Mouse (Mus musculus) hindbrain, embryonic 12.5 days (tissue): Measurements from ENCODE around the gene Pinlyp. TPM values are rescaled to one million over a fixed set of nuclear protein-coding genes. Genes with fewer than 3 reads are reported as not detected.
"Not testable (repeated sequence)": the region's sequence is repeated elsewhere in the genome, so short reads cannot be mapped to it uniquely, and the experiment has no call there.

Experiments used
- ATAC-seq: fragments of 200-750 bp; cut with Nextera tagmentation; 2 replicates; pipeline ENCODE4 v1.8.0; 2017; ENCODE audit warnings: moderate TSS enrichment; ENCODE audit not compliant: low FRiP score
- H3K27ac ChIP-seq: fragments of 300-500 bp; sonication (generic); 2 replicates; pipeline ENCODE4 v1.5.1; 2016; ENCODE audit warnings: mild to moderate bottlenecking
- H3K27me3 ChIP-seq: fragments of 300-500 bp; sonication (generic); 2 replicates; pipeline ENCODE4 v1.6.1; 2016; ENCODE audit warnings: mild to moderate bottlenecking
- H3K36me3 ChIP-seq: fragments of 300-500 bp; sonication (generic); 2 replicates; pipeline ENCODE4 v1.6.1; 2016; ENCODE audit warnings: mild to moderate bottlenecking
- H3K4me1 ChIP-seq: fragments of 300-500 bp; sonication (generic); 2 replicates; pipeline ENCODE4 v1.6.1; 2016
- H3K4me2 ChIP-seq: fragments of 300-500 bp; sonication (generic); replicated peaks from 2 replicates; pipeline ENCODE4 v1.6.1; 2016; ENCODE audit warnings: mild to moderate bottlenecking
- H3K4me3 ChIP-seq: fragments of 300-500 bp; sonication (generic); 2 replicates; pipeline ENCODE4 v1.5.1; 2016; ENCODE audit warnings: mild to moderate bottlenecking
- H3K9ac ChIP-seq: fragments of 300-500 bp; sonication (generic); 2 replicates; pipeline ENCODE4 v1.6.1; 2016; ENCODE audit warnings: mild to moderate bottlenecking, moderate library complexity
- H3K9me3 ChIP-seq: fragments of 300-500 bp; sonication (generic); replicated peaks from 2 replicates; pipeline ENCODE4 v1.6.1; 2016; ENCODE audit warnings: mild to moderate bottlenecking
- WGBS: fragments of 180-500 bp; shearing (Covaris S2); methylation state at CpG from one replicate; pipeline ENCODE4 v1.1.7; 2016; 5-methylcytosine and 5-hydroxymethylcytosine counted together
- polyA plus RNA-seq: library from polyadenylated mRNA; unstranded; fragments of >200 nt; fragmentation: Nextera tagmentation; extraction: Ambion mirVana; gene quantifications from 2 replicates; pipeline ENCODE4 v1.2.1, GENCODE M21; 2016

Pinlyp gene
- polyA plus RNA-seq, 1 experiment from 2014 or later, result not detected

DNA sequence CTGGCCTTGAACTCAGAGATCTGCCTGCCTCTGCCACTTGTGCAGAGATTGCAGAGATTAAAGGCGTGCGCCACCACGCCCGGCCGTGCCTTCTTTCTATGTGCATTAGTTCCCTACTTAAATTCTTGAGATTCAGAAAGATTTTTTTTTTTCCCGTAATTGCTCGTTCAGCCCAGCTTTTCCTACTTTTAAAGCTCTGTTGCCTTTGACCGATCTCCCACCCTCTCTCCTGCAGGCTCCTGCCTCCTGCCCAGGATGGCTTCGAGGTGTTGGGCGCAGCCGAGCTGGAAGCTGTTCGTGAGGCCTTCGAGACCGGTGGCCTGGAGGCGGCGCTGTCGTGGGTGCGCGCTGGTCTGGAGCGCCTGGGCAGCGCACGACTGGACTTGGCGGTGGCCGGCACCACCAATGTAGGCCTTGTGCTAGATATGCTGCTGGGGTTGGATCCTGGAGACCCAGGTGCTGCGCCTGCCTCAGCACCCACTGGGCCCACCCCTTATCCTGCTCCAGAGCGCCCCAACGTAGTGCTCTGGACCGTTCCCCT is 12.8 kb downstream of the Pinlyp start:
- Histone ChIP-seq H3K9me3 (no peaks in the 10 kb centered on the region), H3K36me3 (peaks cover 38% of the 10 kb centered on the region), H3K4me2 (0 out of 2 replicates have a peak overlapping the region, but pooled peaks have one; percentile 35), H3K27me3 (peaks cover 19% of the 10 kb centered on the region), H3K9ac (peak overlapping the region; percentile 47; the same call in 1 of the 2 replicates), H3K27ac (no peak overlapping the region), H3K4me3 (peak overlapping the region; percentile 9; the same call in 1 of the 2 replicates), H3K4me1 (peaks cover 41% of the 10 kb centered on the region)
- no peak for ATAC-seq
- WGBS, result 66% methylated on average over 28 of the region's 28 CpGs

DNA sequence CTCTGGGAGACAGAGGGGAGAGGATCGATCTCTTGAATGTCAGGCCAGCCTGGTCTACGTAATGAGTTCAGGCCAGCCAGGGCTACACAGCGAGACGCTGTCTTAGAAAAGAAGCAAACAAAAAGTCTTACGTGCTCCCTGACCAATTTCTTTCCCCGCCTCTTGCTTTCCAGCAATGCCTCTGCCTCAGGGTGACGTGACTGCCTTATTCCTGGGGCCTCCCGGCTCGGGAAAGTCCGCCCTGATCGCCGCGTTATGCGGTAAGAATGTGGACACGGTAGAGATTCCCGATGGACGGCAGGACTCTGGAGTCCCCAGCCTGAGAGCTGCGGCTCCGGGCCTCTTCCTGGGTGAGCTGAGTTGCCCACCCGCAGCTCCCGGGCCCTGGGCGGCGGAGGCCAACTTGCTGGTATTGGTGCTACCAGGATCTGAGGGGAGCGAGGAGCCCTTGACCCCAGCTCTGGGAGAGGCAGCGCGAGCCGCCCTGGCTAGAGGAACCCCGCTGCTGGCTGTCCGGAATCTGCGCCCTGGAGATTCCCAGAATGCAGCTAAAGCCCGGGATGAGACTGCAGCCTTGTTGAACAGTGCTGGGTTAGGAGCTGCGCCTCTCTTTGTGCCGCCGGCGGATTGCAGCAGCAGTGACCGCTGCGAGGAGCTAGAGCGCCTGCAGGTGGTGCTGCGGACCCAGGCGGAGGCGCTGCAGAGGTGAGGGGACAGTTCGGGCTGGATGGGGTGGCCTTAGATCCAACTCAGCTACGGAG is 14.5 kb downstream of the Pinlyp start:
- Histone ChIP-seq H3K4me2 (peak overlapping the region; percentile 91), H3K4me1 (peaks cover 40% of the 10 kb centered on the region), H3K4me3 (peak overlapping the region; percentile 71), H3K9me3 (no peaks in the 10 kb centered on the region), H3K27me3 (peaks cover 19% of the 10 kb centered on the region), H3K27ac (peak overlapping the region; percentile 88), H3K9ac (peak overlapping the region; percentile 93), H3K36me3 (peaks cover 35% of the 10 kb centered on the region)
- peak; percentile 71 for ATAC-seq
- under 1% methylated on average over 43 of the region's 43 CpGs for WGBS

DNA sequence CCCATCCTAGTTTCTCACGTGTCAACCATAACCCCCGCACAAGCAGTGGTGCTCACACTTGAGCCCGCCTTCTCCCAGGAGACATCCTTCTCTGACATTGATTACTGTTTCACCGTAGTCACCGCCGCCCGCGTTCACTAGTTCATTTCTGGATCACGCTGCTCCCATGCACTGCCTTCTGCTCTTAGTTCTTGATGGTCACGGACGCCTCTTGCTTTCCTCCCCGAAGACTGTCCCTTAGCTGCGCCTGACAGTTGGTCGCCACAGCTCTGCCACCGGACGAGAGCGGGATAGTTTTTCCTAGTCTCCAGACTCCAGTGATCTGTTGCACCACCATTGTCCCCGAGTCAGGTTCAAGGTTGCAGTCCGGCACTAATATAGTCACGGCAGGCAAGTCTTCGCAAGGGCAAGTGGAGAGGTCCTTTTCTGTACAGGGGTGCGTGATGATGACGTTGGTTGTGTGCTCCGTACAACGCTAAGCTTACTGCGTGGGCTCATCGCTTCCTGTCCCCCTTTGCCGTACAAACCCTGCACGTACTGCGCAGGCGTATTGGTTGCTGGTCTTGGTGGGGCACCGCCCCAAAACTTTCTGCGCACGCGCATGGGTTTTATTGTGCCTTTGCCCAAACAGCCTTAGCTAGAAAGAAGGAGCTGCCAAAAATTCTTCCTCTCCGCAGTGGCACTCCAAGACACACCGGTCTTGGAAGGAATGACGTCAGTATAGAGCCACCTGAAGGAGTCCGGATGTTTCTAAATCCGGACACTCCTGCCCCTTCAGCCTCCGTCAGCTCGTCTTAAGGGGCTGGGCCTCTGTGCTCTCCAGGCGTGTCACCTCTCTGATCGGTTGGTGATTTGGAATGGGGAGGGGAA is 15.6 kb downstream of the Pinlyp start, which contains the start of gene Irgq:
Irgq (plus strand) TSS at position 628 of the 870 bp plus-strand sequence.
- H3K4me2 ChIP-seq, result peak within 1 kb of the TSS; percentile 91
- under 1% methylated on average over 44 of the region's 44 CpGs for WGBS
- peak within 1 kb of the TSS; percentile 93 for H3K9ac ChIP-seq
- ATAC-seq, result peak; percentile 93
- peak within 1 kb of the TSS; percentile 71 for H3K4me3 ChIP-seq
- peaks cover 19% of the 10 kb centered on the region for H3K27me3 ChIP-seq
- peaks cover 40% of the 10 kb centered on the region for H3K4me1 ChIP-seq
- H3K9me3 ChIP-seq, result no peaks in the 10 kb centered on the region
- H3K27ac ChIP-seq, result peak within 1 kb of the TSS; percentile 88
- peaks cover 24% of the 10 kb centered on the region for H3K36me3 ChIP-seq

DNA sequence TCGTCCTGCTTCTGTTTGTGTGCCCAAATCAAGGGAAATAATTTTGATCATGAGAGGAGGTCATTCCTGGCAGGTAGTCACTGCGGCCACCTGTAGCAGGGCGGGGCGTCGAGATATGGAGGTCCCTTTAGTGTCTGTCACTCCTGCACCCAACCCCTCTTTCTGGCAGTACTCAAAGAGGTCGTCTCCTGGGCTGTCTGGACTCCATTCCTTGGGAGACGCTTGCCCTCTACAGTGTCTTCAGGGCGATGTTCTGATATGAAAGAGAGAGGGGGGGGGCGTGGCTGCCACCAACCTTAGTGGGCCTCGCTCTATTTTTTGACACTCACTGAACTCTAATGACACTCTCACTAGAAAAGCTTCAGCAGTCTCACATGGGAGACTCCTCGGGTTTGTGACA is 16.3 kb downstream of the Pinlyp start:
- no peak for ATAC-seq
- 57% methylated on average over 11 of the region's 11 CpGs for WGBS
- H3K4me1 ChIP-seq, result peaks cover 35% of the 10 kb centered on the region
- peak overlapping the region; percentile 72; the same call in 1 of the 2 replicates for H3K27ac ChIP-seq
- peaks cover 19% of the 10 kb centered on the region for H3K27me3 ChIP-seq
- H3K4me2 ChIP-seq, result peak overlapping the region; percentile 91
- H3K36me3 ChIP-seq, result peaks cover 17% of the 10 kb centered on the region
- H3K4me3 ChIP-seq, result peak overlapping the region; percentile 71
- no peaks in the 10 kb centered on the region for H3K9me3 ChIP-seq
- peak overlapping the region; percentile 93 for H3K9ac ChIP-seq

DNA sequence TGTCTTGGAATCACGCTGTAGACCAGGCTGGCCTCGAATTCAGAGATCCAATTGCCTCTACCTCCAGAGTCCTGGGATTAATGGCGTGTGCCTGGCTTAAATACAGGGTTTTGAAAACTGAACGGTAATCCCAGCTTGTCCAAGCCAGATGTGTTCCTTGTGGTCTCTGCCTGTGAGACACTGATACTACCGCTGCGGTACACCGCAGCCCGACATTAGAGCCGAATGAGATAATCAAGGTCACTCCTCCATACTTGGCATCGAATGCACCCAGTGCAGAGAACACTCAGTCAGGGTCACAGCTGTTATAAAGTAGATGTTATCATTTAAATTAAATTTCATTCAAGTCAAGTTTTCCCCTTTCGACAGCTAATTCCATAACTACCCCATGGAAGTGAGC is 17.1 kb downstream of the Pinlyp start:
- ATAC-seq, result no peak
- H3K4me2 ChIP-seq, result 0 out of 2 replicates have a peak overlapping the region, but pooled peaks have one; percentile 91
- no peak overlapping the region for H3K4me3 ChIP-seq
- peaks cover 14% of the 10 kb centered on the region for H3K27me3 ChIP-seq
- H3K9me3 ChIP-seq, result no peaks in the 10 kb centered on the region
- peaks cover 28% of the 10 kb centered on the region for H3K4me1 ChIP-seq
- peaks cover 9% of the 10 kb centered on the region for H3K36me3 ChIP-seq
- WGBS, result 94% methylated on average over 11 of the region's 11 CpGs
- 0 out of 2 replicates have a peak overlapping the region, but pooled peaks have one; percentile 14 for H3K9ac ChIP-seq
- no peak overlapping the region for H3K27ac ChIP-seq

DNA sequence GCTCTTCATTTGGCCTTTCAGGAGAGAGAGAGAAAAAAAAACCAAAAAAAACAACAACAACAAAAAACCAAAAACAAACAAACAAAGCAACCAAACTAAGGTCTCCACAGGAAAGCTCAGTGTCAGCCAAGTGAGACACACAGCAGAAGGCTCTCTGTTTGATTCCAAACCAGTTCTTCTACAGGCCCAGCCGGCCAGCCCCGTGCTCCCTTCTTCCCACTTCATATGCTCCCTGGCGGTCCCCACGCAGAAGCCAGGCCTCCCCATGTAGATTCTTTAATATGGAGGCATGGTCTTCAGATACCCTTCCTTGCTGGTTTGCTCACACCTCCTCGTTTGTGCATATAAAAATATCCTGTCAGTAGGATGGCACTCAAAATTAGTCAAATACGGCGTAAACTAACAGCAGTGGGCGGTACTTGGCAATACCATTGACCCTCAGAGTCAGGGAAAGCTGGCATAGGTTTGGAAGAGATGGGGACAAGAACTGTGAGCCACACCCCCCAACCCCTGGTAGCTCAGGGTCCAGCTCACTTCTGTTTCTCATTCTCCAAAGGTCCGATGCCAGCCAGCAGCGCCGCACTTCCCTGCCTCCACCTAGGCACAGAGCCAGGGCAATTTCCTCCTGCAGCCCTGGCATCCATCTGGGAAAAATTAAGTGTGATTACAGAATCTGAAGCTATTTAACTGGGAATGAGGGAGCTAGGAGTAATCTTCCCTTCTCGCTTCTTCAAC is 20.1 kb downstream of the Pinlyp start:
- H3K36me3 ChIP-seq, result no peaks in the 10 kb centered on the region
- H3K9ac ChIP-seq, result no peak overlapping the region
- no peak overlapping the region for H3K4me2 ChIP-seq
- ATAC-seq, result no peak
- no peak overlapping the region for H3K4me3 ChIP-seq
- no peaks in the 10 kb centered on the region for H3K9me3 ChIP-seq
- no peaks in the 10 kb centered on the region for H3K27me3 ChIP-seq
- WGBS, result 89% methylated on average over 12 of the region's 12 CpGs
- H3K27ac ChIP-seq, result no peak overlapping the region
- H3K4me1 ChIP-seq, result peaks cover 8% of the 10 kb centered on the region

DNA sequence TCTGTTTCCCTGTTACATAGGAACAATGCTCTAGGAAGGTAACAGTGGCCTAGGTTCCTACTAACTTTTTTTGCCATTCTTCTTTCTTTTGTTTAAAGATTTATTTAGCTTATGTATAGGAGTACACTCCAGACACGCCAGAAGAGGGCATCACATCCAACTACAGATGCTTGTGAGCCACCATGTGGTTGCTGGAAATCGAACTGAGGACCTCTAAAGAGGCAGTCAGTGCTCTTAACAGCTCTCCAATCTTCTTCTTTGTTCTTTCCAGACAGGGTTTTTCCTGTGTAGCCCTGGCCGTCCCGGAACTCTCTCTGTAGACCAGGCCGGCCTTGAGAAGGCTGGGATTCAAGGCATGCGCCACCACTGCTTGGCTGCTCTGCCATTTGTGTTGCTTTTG is 20.9 kb downstream of the Pinlyp start:
- ATAC-seq, result no peak
- Histone ChIP-seq H3K27ac (no peak overlapping the region), H3K9ac (no peak overlapping the region), H3K36me3 (no peaks in the 10 kb centered on the region), H3K27me3 (no peaks in the 10 kb centered on the region), H3K9me3 (no peaks in the 10 kb centered on the region), H3K4me3 (no peak overlapping the region), H3K4me2 (no peak overlapping the region), H3K4me1 (peaks cover 8% of the 10 kb centered on the region)
- 82% methylated on average over 6 of the region's 6 CpGs for WGBS

DNA sequence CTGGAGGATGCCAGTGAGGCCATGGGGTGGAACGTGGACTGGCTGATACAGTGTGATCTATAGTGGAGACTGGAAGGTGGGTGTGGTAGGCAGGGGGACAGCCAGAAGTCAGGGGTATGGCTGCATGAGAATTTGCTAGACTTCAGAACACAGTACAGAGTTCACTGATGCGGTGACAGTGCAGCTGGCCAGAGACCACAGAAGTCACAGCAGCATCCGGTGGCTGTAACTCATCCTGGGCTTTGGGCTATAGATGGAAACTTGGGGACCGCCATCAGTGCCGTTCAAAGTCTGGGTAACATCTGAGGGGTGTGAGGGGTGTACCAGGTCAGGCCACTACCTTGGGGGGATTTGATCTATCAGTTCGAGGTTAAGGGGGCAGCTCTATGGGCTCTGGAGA is 22.2 kb downstream of the Pinlyp start:
- Histone ChIP-seq H3K36me3 (peaks cover 2% of the 10 kb centered on the region; the same call in 1 of the 2 replicates), H3K27ac (no peak overlapping the region), H3K4me2 (no peak overlapping the region), H3K4me1 (no peaks in the 10 kb centered on the region), H3K27me3 (no peaks in the 10 kb centered on the region), H3K9me3 (no peaks in the 10 kb centered on the region), H3K9ac (no peak overlapping the region), H3K4me3 (no peak overlapping the region)
- ATAC-seq, result no peak
- WGBS, result 83% methylated on average over 6 of the region's 6 CpGs

DNA sequence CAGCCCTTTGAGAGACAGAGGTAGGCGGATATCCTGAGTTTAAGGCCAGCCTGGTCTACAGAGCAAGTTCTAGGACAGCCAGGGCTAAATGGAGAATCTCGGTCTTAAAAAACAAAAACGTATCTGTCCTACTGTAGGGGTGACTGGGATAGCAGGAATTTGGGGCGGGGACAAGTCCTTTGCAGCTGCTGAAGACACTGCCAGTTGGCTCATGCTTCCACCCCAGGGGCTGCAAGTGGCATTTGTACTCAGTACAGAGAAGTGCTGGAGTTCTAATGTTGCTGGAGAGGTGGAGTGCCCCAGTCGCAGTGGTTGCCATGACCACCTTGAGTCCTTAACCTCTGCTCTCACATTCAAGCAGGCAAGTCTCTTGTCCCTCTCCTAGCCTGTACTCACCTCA is 23.1 kb downstream of the Pinlyp start:
- no peak for ATAC-seq
- no peak overlapping the region for H3K27ac ChIP-seq
- no peaks in the 10 kb centered on the region for H3K4me1 ChIP-seq
- H3K27me3 ChIP-seq, result no peaks in the 10 kb centered on the region
- no peak overlapping the region for H3K9ac ChIP-seq
- H3K4me2 ChIP-seq, result no peak overlapping the region
- 66% methylated on average over 5 of the region's 5 CpGs for WGBS
- H3K36me3 ChIP-seq, result peaks cover 10% of the 10 kb centered on the region
- no peak overlapping the region for H3K4me3 ChIP-seq
- H3K9me3 ChIP-seq, result no peaks in the 10 kb centered on the region

DNA sequence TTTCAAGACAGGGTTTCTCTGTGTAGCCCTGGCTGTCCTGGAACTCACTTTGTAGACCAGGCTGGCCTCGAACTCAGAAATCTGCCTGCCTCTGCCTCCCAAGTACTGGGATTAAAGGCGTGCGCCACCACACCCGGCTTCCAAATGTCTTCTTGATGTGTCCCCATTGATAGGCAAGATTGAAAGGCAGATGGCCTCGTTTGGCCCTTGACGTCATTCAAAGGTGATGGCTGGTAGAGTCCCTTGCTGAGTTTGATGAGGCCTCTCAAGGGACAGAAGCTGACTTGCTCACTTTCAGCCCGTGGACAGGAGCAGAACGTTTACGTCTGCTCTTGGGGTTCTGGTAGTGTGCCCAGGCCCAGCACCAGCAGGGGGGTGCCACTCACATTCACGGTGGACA is 25.9 kb downstream of the Pinlyp start:
- peaks cover 27% of the 10 kb centered on the region for H3K36me3 ChIP-seq
- not testable (repeated sequence) for H3K9ac ChIP-seq, H3K4me3 ChIP-seq, H3K4me1 ChIP-seq, ATAC-seq, H3K27ac ChIP-seq, H3K27me3 ChIP-seq, H3K9me3 ChIP-seq, H3K4me2 ChIP-seq
- whole genome bisulfite sequencing, result 85% methylated on average over 10 of the region's 10 CpGs

DNA sequence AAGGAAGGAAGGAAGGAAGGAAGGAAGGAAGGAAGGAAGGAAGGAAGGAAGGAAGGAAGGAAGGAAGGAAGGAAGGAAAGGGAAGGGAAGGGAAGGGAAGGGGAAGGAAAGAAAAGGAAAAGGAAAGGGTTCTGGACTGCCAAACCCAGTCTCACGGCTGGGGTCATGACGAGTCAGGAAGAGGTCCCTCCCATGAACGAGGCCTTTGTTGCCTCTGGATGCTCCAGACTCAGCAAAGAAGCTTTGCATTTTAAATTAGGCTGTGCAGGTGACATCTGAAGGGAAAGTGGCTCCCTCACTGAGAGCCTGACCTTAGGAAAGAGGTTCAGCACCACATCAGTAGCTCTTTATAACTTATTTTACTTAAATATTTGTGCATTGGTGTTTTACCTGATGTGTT is 26.8 kb downstream of the Pinlyp start:
- Histone ChIP-seq H3K27me3 (no peaks in the 10 kb centered on the region), H3K4me3 (no peak overlapping the region), H3K9me3 (no peaks in the 10 kb centered on the region), H3K27ac (no peak overlapping the region), H3K4me1 (0 out of 2 replicates have a peak, but pooled peaks cover 2% of the 10 kb centered on the region), H3K4me2 (no peak overlapping the region), H3K36me3 (peaks cover 34% of the 10 kb centered on the region), H3K9ac (no peak overlapping the region)
- 48% methylated on average over 3 of the region's 3 CpGs for WGBS
- ATAC-seq, result no peak
